Mouse (Mus musculus): ENCODE results near the gene Hpse. TPM values are rescaled to one million over a fixed set of nuclear protein-coding genes. Genes with fewer than 3 reads are reported as not detected.

Hpse gene
- total RNA-seq, 4 experiments from 2014 or later, result 0.33 to 1.3 (median 0.88) TPM

DNA sequence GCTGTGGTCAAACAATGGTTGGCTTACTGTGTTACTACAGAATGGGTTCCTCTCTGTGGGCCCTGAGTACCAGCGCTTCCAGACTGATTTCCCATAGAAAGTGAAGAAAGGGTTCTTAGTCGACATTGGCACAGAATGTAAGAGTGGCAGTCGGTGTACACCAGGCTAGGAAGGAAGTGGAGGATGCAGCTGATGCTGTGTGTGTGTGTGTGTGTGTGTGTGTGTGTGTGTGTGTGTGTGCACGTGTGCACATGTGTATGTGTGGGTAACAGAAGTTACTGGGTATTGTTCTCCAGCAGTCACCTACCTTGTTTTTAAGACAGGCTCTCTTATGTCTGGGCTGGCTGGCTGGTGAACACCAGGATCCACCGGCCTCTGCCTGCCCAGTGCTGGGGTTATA lies 77.2 kb downstream of the Hpse start:
- no peak for DNase-seq (ENCODE audit: low spot score in 2 of 2)

- DNase-seq (ENCODE audit: low spot score in 2 of 2), result no peak
These were observed 81.0 kb downstream of the Hpse start for GRCm38 (mm10) chr5:100638483-100638882.

- DNase-seq (ENCODE audit: low spot score in 2 of 2), result no peak
These were observed 82.5 kb downstream of the Hpse start for GRCm38 (mm10) chr5:100636794-100637544.

DNA sequence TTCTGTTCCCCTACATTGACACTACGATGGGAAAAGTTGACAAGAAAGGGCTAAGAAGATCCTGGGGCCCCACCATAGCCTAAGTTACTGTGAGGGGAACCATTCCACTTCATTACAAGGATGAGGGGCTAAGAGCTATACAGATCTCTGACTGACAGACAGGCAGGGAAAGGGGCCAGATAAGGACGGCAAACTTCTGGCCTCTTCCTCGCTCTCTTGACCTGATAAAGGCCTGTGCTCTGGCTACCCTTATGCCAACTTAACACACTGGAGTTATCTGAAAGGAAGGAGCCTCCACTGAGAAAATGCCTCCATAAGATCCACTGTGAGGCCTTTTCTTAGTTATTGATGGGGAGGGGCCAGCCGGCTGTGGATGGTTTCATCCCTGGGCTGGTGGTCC lies 83.6 kb downstream of the Hpse start:
- no peak for DNase-seq (ENCODE audit: low spot score in 2 of 2)

DNA sequence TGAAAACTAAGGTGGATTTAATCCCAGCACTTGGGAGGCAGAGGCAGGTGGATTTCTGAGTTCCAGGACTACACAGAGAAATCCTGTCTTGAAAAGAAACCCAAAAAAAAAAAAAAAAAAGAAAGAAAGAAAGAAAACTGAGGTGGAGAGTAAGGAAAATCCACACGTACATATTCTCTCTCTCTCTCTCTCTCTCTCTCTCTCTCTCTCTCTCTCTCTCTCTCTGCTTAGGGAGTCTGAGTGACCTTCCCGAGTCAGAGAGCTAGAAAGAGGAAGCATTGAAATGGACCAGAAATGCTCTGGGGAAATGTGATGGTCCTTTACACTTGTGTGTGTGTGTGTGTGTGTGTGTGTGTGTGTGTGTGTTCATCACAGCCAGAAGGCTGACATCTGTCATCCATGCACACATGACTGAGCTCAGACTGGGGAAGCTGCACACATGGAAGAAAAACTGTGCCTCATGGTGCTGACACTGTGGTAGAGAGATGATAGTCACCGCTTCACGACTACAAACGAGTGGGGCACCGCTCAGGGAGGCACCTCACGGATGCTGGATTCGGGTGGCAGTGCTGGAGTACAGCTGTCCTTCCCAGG lies 84.5 kb downstream of the Hpse start:
- no peak for DNase-seq (ENCODE audit: low spot score in 2 of 2)

DNA sequence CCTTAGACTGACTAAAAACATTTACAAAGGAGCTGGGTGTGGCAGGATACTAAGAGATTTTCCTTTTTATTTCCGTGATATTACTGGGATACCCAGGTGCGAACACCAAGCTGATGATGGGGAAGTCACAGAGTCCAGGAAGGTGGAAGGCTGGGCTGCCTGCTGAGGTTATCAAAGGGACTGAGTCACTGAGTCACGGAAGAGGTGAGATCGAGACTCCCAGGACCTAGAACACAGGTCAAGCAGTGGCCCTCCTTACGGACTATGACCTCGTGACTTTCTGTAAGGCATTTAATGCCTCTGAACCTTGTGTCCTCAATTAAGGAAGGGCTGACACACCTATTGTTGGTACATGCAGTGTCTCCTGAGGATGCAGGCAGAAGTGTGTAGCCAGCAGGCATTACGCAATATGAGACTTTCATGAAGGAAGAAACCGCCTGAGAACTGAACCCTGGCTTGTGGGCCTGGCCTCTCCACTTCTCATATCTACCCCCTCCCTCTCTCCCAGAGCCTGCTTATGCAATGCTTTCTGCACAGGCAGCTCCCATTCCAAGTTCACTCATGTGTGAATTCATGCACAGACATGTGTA lies 86.9 kb downstream of the Hpse start:
- no peak for DNase-seq (ENCODE audit: low spot score in 2 of 2)

Other genes starting within 250 kb of the Hpse start
- gene Lin54, start 219.1 kb downstream of the Hpse start, total RNA-seq (2022), result 10 to 100 TPM; 17.9 to 19.9 (median 19.3) TPM
- gene Cops4, start 201.4 kb downstream of the Hpse start, total RNA-seq (2022), result 10 to 100 TPM; 80.1 to 90.7 (median 88.1) TPM
- gene Plac8, start 147.5 kb downstream of the Hpse start, total RNA-seq (2022), result not detected
- gene Coq2, start 44.6 kb downstream of the Hpse start, total RNA-seq (2022), result 10 to 100 TPM; 77.6 to 88.5 (median 82.3) TPM
- gene Helq, start 78.9 kb upstream of the Hpse start, total RNA-seq (2022), result 10 to 100 TPM; 13.2 to 22.4 (median 19.5) TPM
- gene Mrps18c, start 78.9 kb upstream of the Hpse start, total RNA-seq (2022), result 10 to 100 TPM; 58.2 to 74.5 (median 66.7) TPM
- 10 to 100 TPM in 1 of 4 experiments, 1 to 10 TPM in 3; 7.0 to 11.1 (median 8.9) TPM for gene Abraxas1, start 101.2 kb upstream of the Hpse start, total RNA-seq (2022)
- gene Gpat3, start 126.0 kb upstream of the Hpse start, total RNA-seq (2022), result 1 to 10 TPM; 2.8 to 4.0 (median 4.0) TPM